Mouse (Mus musculus) bone marrow macrophage, adult 2 months (primary cell): Measurements from ENCODE around the gene Dixdc1. TPM values are rescaled to one million over a fixed set of nuclear protein-coding genes. Genes with fewer than 3 reads are reported as not detected.

Experiments used
- H3K27ac ChIP-seq: 2 replicates; pipeline ENCODE4 v1.5.1; 2012; ENCODE audit warnings: low read depth, low read length; ENCODE audit not compliant: insufficient read depth
- H3K4me1 ChIP-seq: 2 replicates; pipeline ENCODE4 v1.6.1; 2012; ENCODE audit warnings: low read length; ENCODE audit not compliant: control insufficient read depth, insufficient read depth
- H3K4me3 ChIP-seq: 2 replicates; pipeline ENCODE4 v1.5.1; 2012; ENCODE audit warnings: mild to moderate bottlenecking, low read length, moderate library complexity; ENCODE audit not compliant: insufficient read depth
- CTCF ChIP-seq: IDR thresholded peaks from 2 replicates; pipeline ENCODE4 v1.5.1; 2012; ENCODE audit warnings: low read depth, mild to moderate bottlenecking, low read length, moderate library complexity
- POLR2A ChIP-seq: IDR thresholded peaks from 2 replicates; pipeline ENCODE4 v1.6.1; 2012; ENCODE audit warnings: mild to moderate bottlenecking, low read depth, low read length, borderline replicate concordance
- polyA plus RNA-seq: library from polyadenylated mRNA; stranded (reverse); fragments of >200 nt; gene quantifications from 2 replicates; pipeline ENCODE4 v1.2.4, GENCODE M21; 2012; ENCODE audit not compliant: missing spikeins, insufficient read depth, insufficient read length

Gene Dixdc1
- polyA plus RNA-seq, 1 experiment: not detected

DNA sequence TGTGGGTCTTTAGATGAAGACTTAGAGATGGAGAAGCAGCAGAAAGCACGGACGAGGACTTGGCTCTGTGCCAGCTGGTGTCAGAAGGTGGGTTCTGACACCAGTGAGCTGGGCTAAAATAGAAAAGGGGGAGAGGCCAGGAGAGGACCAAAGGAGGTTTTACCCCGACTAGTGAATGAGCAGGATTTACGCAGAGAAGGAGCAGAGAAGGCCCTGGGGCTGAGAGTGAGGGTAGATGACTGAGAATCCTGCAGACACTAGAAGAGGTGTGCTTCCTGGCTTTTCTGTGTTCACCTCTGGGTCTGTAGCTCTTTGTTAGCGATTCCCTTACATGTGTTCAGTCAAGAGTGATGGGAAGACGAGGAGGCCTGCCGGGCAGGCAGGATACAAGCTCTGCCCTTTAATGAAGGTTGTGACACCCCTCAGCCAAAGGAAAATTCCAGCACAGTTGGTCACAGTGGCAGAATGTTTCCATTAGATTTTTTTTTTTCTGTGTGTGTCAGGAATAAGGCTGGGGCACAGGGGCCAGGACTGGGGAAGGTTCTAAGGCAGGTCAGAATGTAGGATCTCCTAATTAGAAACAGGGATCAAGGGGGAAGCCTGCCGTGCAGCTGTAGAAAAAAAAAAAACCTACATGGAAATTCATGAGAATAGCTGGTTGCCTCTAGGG, 13.3 kb downstream of the Dixdc1 start:
- Histone ChIP-seq H3K4me3 (no peak overlapping the region), H3K27ac (no peak overlapping the region), H3K4me1 (peaks cover 3% of the 10 kb centered on the region)
- TF ChIP-seq POLR2A: no peak
- no peak for TF ChIP-seq CTCF

DNA sequence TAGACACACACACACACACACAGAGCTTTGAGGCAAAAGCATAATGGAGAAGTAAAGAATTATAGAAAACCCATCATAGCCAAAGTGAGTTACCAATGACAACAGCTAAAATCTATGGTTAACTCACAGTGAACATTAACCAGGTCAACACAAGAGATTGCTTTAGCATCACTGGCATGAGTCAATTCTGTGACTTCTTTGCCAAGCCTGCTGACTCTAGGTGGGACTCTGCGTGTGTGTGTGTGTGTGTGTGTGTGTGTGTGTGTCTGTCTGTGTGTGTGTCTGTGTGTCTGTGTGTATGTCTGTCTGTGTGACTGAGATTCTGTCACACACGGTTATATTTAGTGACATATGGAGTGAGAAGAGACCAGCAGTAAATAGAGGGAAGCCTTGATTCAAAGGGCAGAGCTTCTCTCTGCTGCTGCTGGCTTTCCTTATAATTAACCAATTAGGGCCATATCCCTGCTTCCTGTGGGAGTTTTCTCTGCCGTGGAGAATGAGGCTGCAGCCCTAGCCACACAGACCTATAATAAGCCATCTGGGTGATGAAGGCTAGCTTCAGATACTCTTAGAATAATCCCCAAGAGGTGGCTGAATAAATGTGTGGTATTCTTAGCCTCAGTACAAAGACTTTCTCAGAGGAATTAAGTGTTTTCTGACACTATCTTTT, 14.5 kb downstream of the Dixdc1 start:
- no peak for TF ChIP-seq POLR2A
- Histone ChIP-seq H3K4me1 (peaks cover 3% of the 10 kb centered on the region), H3K4me3 (no peak overlapping the region), H3K27ac (no peak overlapping the region)

DNA sequence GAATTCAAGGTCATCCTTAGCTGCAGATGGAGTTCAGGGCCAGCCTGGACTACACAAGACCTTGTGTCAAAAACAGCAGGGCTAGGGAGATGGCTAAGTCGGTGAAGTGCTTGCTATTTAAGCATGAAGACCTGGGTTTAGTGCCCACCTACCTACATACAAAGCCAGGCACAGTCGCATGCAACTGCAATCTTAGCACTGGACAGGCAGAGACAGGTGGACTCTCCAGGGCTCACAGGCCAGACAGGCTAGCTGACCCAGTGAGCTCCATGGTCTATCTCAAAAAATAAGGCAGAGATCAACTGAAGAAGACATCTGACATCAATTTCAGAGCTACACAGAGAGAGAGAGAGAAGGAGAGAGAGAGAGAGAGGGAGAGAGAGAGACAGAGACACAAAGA, 15.2 kb downstream of the Dixdc1 start:
- TF ChIP-seq POLR2A (no peak), CTCF (no peak)
- Histone ChIP-seq H3K27ac (no peak overlapping the region), H3K4me3 (no peak overlapping the region), H3K4me1 (no peaks in the 10 kb centered on the region)

DNA sequence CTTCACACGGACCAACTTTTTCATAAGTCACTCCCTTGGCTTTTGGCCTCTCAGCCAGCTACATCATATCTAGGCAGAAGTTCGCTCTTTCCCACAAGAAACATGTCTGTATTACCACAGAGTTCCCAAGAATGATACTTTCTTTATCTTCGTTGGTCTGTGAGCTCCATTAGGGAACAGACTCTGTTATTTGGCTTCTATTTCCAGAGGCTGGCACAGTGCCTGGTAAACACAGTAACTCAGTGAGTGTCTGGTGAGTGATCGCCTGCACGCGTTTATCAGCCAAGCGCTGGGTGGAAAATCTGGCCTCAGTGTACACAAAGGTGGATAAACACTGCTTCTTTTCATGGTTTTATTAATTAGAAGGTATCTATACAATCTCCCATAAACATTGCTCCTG, 15.9 kb downstream of the Dixdc1 start:
- no peak for TF ChIP-seq POLR2A
- no peak for TF ChIP-seq CTCF
- no peak overlapping the region for H3K27ac ChIP-seq
- H3K4me3 ChIP-seq: no peak overlapping the region
- H3K4me1 ChIP-seq: no peaks in the 10 kb centered on the region

DNA sequence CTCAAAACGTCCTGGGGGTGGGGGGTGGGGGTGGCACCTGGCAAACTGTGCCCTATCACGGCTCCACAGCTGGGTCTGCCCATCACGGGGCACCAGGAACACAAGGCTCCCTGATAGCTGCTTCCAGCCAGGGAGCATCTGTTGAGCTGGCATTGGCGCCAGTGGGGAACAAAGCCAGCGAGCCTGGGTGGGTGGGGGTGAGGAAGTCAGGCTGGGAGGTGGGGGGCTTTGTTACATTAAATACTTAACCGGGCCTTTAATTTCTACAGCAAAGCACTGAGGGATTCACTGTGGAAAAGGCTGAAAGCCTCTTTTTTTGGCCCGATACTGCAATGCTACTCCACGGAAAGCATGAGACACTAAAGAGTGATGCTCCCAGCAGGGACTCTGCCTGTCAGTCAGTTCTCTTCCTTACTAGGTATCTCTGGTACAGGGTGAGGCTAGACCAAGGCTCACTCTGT, 16.8 kb downstream of the Dixdc1 start:
- Histone ChIP-seq H3K4me3 (no peak overlapping the region), H3K4me1 (no peaks in the 10 kb centered on the region), H3K27ac (no peak overlapping the region)
- no peak for TF ChIP-seq CTCF
- TF ChIP-seq POLR2A: no peak

DNA sequence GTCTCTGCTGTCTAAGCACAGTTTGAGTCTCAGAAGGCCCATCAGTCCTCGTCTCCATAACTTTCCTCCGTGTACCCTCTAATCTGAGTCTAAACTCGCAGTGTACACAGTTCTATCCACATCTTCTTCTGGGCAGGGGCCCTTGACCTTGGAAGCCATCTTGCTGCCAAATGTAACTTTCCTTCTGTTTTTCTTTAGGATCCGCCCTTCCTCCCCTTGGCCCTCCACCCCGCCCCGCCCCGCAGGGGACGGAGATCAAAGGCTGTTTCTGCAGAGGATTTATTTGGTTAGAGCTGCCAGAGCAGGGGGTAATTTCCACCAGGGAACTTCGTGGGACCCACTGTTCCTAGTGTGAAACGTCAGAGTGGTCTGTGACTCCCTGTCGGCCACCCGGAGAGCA, 18.3 kb downstream of the Dixdc1 start:
- Histone ChIP-seq H3K27ac (no peak overlapping the region), H3K4me1 (no peaks in the 10 kb centered on the region), H3K4me3 (no peak overlapping the region)
- TF ChIP-seq CTCF (no peak), POLR2A (no peak)

DNA sequence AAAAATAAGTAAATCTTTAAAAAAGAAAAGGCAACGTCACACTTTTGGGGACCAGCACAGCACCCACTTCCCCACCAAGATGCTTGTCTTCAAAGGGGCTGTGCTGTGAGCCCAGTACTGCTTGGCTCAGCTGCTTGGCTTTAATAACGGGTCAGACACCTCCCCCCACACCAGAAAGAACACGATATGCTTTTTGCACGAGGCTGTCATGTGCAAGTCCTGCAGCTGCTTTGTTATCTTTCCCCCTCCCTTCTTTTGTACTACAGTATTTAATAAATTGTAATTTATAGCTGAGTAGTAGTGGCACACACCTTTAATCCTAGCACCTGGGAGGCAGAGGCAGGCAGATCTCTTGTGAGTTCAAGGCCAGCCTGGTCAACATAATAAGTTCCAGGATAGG, 20.4 kb downstream of the Dixdc1 start:
- Histone ChIP-seq H3K4me3 (no peak overlapping the region), H3K4me1 (no peaks in the 10 kb centered on the region), H3K27ac (no peak overlapping the region)
- TF ChIP-seq POLR2A: no peak
- TF ChIP-seq CTCF: no peak

DNA sequence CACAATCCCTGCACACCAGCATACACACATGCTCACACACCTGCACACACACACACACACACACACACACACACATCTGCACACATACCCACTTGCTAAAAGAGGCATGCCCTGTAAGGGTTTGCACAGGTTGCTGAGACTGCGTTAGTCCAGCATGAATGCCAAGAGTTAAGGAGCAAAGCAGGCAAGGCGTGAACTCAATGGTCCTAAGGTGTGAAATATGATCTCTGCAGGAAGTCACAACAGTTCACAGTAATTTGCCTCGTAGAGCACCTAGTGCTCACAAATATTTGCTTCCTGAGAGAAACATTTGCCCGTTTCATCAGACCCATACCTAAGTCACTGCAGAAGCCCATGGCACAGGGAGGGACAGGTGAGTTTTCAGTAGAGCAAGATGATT, 25.1 kb downstream of the Dixdc1 start:
- no peak overlapping the region for H3K27ac ChIP-seq
- TF ChIP-seq POLR2A: no peak
- no peak for TF ChIP-seq CTCF
- H3K4me3 ChIP-seq: no peak overlapping the region
- peaks cover 11% of the 10 kb centered on the region for H3K4me1 ChIP-seq

DNA sequence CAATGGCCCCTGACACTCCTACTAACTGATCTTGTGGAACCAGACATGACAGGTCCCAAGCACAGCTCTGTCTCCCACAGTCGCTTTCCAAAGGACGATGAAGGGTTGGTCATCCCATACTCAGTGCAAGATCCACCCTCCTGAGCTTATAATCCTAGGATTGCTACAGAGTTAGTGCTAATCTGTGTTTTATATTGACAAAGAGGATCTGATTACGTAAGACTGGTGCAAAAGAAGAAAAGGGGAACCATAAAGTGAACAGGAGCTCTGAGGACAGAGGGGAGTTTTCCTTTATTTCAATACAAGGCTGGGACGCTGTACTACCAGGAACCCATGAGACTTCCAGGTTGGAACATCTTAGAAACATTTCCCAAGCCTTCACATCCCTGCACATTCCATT, 28.0 kb downstream of the Dixdc1 start:
- TF ChIP-seq CTCF: no peak
- TF ChIP-seq POLR2A: no peak
- H3K4me3 ChIP-seq: no peak overlapping the region
- peaks cover 11% of the 10 kb centered on the region for H3K4me1 ChIP-seq
- H3K27ac ChIP-seq: no peak overlapping the region

DNA sequence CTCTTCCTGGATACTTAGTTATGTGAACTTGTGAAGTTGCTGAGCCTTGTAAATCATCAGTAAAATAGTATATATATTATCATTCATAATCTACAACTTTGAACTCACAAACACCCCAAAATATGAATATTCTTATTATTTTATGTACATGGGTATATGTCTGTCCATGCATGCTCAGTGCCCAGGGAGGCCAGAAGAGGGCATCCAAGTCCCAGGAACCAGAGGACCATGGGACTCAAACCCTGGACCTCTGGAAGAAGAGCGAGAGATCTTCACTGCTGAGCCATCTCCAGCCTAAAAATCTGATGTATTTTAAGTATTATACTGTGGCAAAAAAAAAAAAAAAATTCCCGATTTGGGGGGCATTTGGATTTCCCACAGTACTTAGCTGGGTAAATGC, 30.2 kb downstream of the Dixdc1 start:
- peaks cover 14% of the 10 kb centered on the region for H3K4me1 ChIP-seq
- TF ChIP-seq CTCF (peak; percentile 40; the same call in 1 of the 2 replicates), POLR2A (no peak)
- H3K27ac ChIP-seq: no peak overlapping the region
- H3K4me3 ChIP-seq: no peak overlapping the region

DNA sequence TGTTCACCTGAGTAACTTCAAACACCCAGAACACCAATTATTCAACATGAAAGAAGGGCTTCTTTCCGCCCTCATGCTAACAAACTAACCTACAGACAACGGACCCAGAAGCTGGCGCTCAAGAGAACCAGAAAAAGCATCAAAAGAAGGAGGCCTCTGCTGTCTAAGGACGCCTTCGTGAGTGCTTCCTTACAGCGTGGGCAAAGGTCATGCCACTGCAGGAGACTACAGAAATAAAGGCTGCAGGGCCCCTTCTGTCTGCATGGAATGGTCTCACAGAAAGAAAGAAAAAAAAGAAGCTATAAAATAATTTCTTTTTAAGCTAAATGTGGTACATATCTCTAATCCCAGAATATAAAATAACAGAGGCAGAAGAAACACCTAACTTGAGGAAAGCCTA, 34.4 kb downstream of the Dixdc1 start:
- Histone ChIP-seq H3K4me1 (peaks cover 3% of the 10 kb centered on the region; the same call in 1 of the 2 replicates), H3K4me3 (no peak overlapping the region), H3K27ac (no peak overlapping the region)
- TF ChIP-seq POLR2A: no peak
